In genomic region chr7:73771384-73772274, GRCm38 (mm10) we compare ENCODE assay signal across 8 mouse cellular contexts. TPM values are rescaled to one million over a fixed set of nuclear protein-coding genes. Genes with fewer than 3 reads are reported as not detected.
DNase-seq lines count a peak whose midpoint lies in the region; ATAC-seq and TF ChIP-seq lines count a peak whose summit lies in the region.

No protein-coding gene starts in this region.

- H3K27ac ChIP-seq in layer of hippocampus, adult 2 months: no peak overlapping the region
- H3K27ac ChIP-seq in heart, embryonic 11.5 days (ENCODE audit: low read depth, low read length): no peak overlapping the region
- H3K27ac ChIP-seq in neural tube, embryonic 14.5 days (ENCODE audit: low read depth, low read length): no peak overlapping the region

- H3K27me3 ChIP-seq in heart, embryonic 11.5 days (ENCODE audit: control insufficient read depth, insufficient read depth, low read length): no peaks in the 10 kb centered on the region
- H3K27me3 ChIP-seq in neural tube, embryonic 14.5 days (ENCODE audit: control insufficient read depth, insufficient read depth, low read length): no peaks in the 10 kb centered on the region

- peak; percentile 34; the same call in 1 of the 2 replicates for TF ChIP-seq CTCF in layer of hippocampus, adult 2 months (conservative IDR thresholded peaks at IDR 0.05)

- H3K9me3 ChIP-seq in heart, embryonic 11.5 days (replicated peaks; ENCODE audit: control insufficient read depth, low read length): no peaks in the 10 kb centered on the region
- H3K9me3 ChIP-seq in neural tube, embryonic 14.5 days (ENCODE audit: control insufficient read depth, low read length): no peaks in the 10 kb centered on the region

- no peak overlapping the region; the same call in 1 of the 2 replicates for H3K4me3 ChIP-seq in layer of hippocampus, adult 2 months
- H3K4me3 ChIP-seq in heart, embryonic 11.5 days (ENCODE audit: low read depth, low read length): no peak overlapping the region
- no peak overlapping the region for H3K4me3 ChIP-seq in neural tube, embryonic 14.5 days (ENCODE audit: low read depth, low read length)

- ATAC-seq in heart, embryonic 11.5 days (replicated peaks; ENCODE audit: insufficient number of reproducible peaks, low FRiP score, low TSS enrichment): 0 out of 2 replicates have a peak, but pooled peaks have one; percentile 41
- ATAC-seq in neural tube, embryonic 14.5 days (ENCODE audit: low read depth): peak; percentile 34; the same call in 1 of the 2 replicates

- 38% methylated on average over 19 of the region's 19 CpGs for WGBS in heart, embryonic 11.5 days (ENCODE audit: insufficient replicate concordance)
- WGBS in neural tube, embryonic 14.5 days: 43% methylated on average over 19 of the region's 19 CpGs

- no peak overlapping the region for H3K9ac ChIP-seq in heart, embryonic 11.5 days (ENCODE audit: low read depth, low read length)
- H3K9ac ChIP-seq in neural tube, embryonic 14.5 days (replicated peaks; ENCODE audit: low read depth, low read length): no peak overlapping the region

- peak overlapping the region; percentile 23 for H3K4me2 ChIP-seq in heart, embryonic 11.5 days
- H3K4me2 ChIP-seq in neural tube, embryonic 14.5 days (ENCODE audit: low read depth, low read length): no peak overlapping the region

- H3K4me1 ChIP-seq in heart, embryonic 11.5 days (ENCODE audit: control insufficient read depth, insufficient read depth, low read length): peaks cover 3% of the 10 kb centered on the region; the same call in 1 of the 2 replicates
- no peaks in the 10 kb centered on the region for H3K4me1 ChIP-seq in neural tube, embryonic 14.5 days (ENCODE audit: control insufficient read depth, insufficient read depth, low read length)

- no peaks in the 10 kb centered on the region for H3K36me3 ChIP-seq in heart, embryonic 11.5 days (ENCODE audit: control insufficient read depth, insufficient read depth, low read length)
- H3K36me3 ChIP-seq in neural tube, embryonic 14.5 days (ENCODE audit: control insufficient read depth, insufficient read depth, low read length): no peaks in the 10 kb centered on the region

- no peak for DNase-seq in layer of hippocampus, adult 2 months (ENCODE audit: low spot score in 2 of 2)
- DNase-seq in layer of hippocampus, postnatal 25 days (ENCODE audit: extremely low spot score in 1 of 2, low spot score in 1 of 2): no peak
- peak; percentile 44 for DNase-seq in R1 (ENCODE audit: low read depth, low spot score)
- peak; percentile 13 to 47 for DNase-seq in kidney, postnatal 25 days
- DNase-seq in adrenal gland, adult 2 months: no peak
- DNase-seq in urinary bladder, adult 18-20 months (ENCODE audit: low spot score in 2 of 2): no peak

RNA-seq across cellular contexts. Expression of gene Fam174b, which starts 31.5 kb away (rescaled TPM):
- total RNA-seq in layer of hippocampus, adult 2 months (2021): 10 to 100 TPM; 29.9 to 30.2 TPM
- 10 to 100 TPM; 29.2 to 29.6 TPM for total RNA-seq in layer of hippocampus, postnatal 25 days (2021)
- 30.8 and 36.9 TPM in 2 replicates for polyA plus RNA-seq in heart, embryonic 11.5 days (2014; fragmentation: Nextera tagmentation; extraction: Ambion mirVana)
- polyA plus RNA-seq in neural tube, embryonic 14.5 days (2014; fragmentation: Nextera tagmentation; extraction: Ambion mirVana): 30.8 and 34.3 TPM in 2 replicates
- total RNA-seq in adrenal gland, adult 2 months (2021): 10 to 100 TPM in 1 of 2 experiments, 1 to 10 TPM in 1; 7.7 to 11.5 TPM
- polyA plus RNA-seq in adrenal gland, adult 2 months (2012; rRNA removed): 18.8 and 19.1 TPM in 2 replicates

Comparison
In these comparisons a context has a peak if more than half of its experiments do, and no peak if none do; other contexts are left out.
1. DNase-seq: peak in R1 (single experiment) and kidney, postnatal 25 days (2 of 2); none in layer of hippocampus, adult 2 months (0 of 2), layer of hippocampus, postnatal 25 days (0 of 2), adrenal gland, adult 2 months (single experiment) and urinary bladder, adult 18-20 months (0 of 2).